Mouse (Mus musculus) CH12.LX (cell line): ENCODE results near the gene Rsrc1. TPM values are rescaled to one million over a fixed set of nuclear protein-coding genes. Genes with fewer than 3 reads are reported as not detected.
"Not testable (repeated sequence)": the region's sequence is repeated elsewhere in the genome, so short reads cannot be mapped to it uniquely, and the experiment has no call there.

ENCODE experiments used
- DNase-seq: peaks from one replicate; pipeline ENCODE4 v3.0.0-alpha.2; 2013; ENCODE audit errors: extremely low read depth
- H3K27ac ChIP-seq: 2 replicates; pipeline ENCODE4 v1.5.1; 2012; ENCODE audit warnings: low read depth, mild to moderate bottlenecking, control low read depth, moderate library complexity; ENCODE audit not compliant: insufficient read depth
- H3K27me3 ChIP-seq: replicated peaks from 2 replicates; pipeline ENCODE3; 2012; ENCODE audit warnings: inconsistent platforms
- H3K36me3 ChIP-seq, 2 experiments: replicated peaks in 1 of 2; 2 replicates each; pipeline versions ENCODE3 to v1.6.1; 2012; ENCODE audit warnings: inconsistent platforms in 1 of 2, low read length in 1 of 2, mild to moderate bottlenecking in 1 of 2, mixed read lengths in 1 of 2, moderate library complexity in 1 of 2; ENCODE audit not compliant: control insufficient read depth in 1 of 2, insufficient read depth in 1 of 2
- H3K4me1 ChIP-seq, 2 experiments: 2 replicates each; pipeline ENCODE4 v1.6.1; 2012; ENCODE audit warnings: inconsistent platforms in 1 of 2, moderate library complexity in 1 of 2; ENCODE audit not compliant: insufficient read depth in 2 of 2, control insufficient read depth in 1 of 2
- H3K4me2 ChIP-seq: 2 replicates; pipeline ENCODE4 v1.6.1; 2012; ENCODE audit warnings: low read depth, mild to moderate bottlenecking, control low read depth; ENCODE audit not compliant: poor library complexity, insufficient read depth, severe bottlenecking
- H3K4me3 ChIP-seq, 3 experiments: fragments of 150-350 bp in 1 of 3; sonication (generic) in 1 of 3; replicated peaks in 1 of 3; 2 replicates each; pipeline versions ENCODE3 to v1.5.1; 2011 to 2012; ENCODE audit warnings: low read depth in 2 of 3, low read length in 2 of 3, mild to moderate bottlenecking in 2 of 3, moderate library complexity in 2 of 3, control low read depth in 1 of 3, improper control_type of control experiment in 1 of 3, inconsistent platforms in 1 of 3, mixed read lengths in 1 of 3; ENCODE audit not compliant: poor library complexity in 1 of 3
- H3K79me2 ChIP-seq: replicated peaks from 2 replicates; pipeline ENCODE4 v1.6.1; 2012; ENCODE audit warnings: mild to moderate bottlenecking, moderate library complexity; ENCODE audit not compliant: control insufficient read depth, poor library complexity, insufficient read depth, severe bottlenecking; ENCODE audit errors: extremely low read depth
- H3K9ac ChIP-seq: 2 replicates; pipeline ENCODE4 v1.6.1; 2012; ENCODE audit warnings: low read depth, mild to moderate bottlenecking, control low read depth, moderate library complexity; ENCODE audit not compliant: insufficient read depth
- H3K9me3 ChIP-seq: replicated peaks from 2 replicates; pipeline ENCODE3; 2012; ENCODE audit warnings: low read length, inconsistent platforms, mixed read lengths
- CHD2 ChIP-seq: IDR thresholded peaks from 2 replicates; pipeline ENCODE4 v1.6.1; 2011; ENCODE audit warnings: low read length, improper control_type of control experiment
- CTCF ChIP-seq, 2 experiments: IDR thresholded peaks in 1 of 2; conservative IDR thresholded peaks in 1 of 2; 2 replicates each; pipeline ENCODE4 v1.5.1; 2011 to 2012; ENCODE audit warnings: low read depth in 2 of 2, low read length in 2 of 2, improper control_type of control experiment in 1 of 2, inconsistent platforms in 1 of 2, mild to moderate bottlenecking in 1 of 2, moderate library complexity in 1 of 2
- E2F4 ChIP-seq: IDR thresholded peaks from 2 replicates; pipeline ENCODE4 v1.6.1; 2011; ENCODE audit warnings: low read depth, low read length, improper control_type of control experiment; ENCODE audit not compliant: insufficient replicate concordance
- ELF1 ChIP-seq: IDR thresholded peaks from 2 replicates; pipeline ENCODE4 v1.6.1; 2014; ENCODE audit warnings: low read depth, mild to moderate bottlenecking, inconsistent platforms, low read length, improper control_type of control experiment
- ETS1 ChIP-seq: conservative IDR thresholded peaks from 2 replicates; pipeline ENCODE4 v1.6.1; 2012; ENCODE audit warnings: low read depth, mild to moderate bottlenecking, inconsistent platforms, low read length, improper control_type of control experiment, moderate library complexity
- IRF4 ChIP-seq: IDR thresholded peaks from 2 replicates; pipeline ENCODE4 v1.6.1; 2014; ENCODE audit warnings: low read depth, mild to moderate bottlenecking, inconsistent platforms, low read length, improper control_type of control experiment
- JUN ChIP-seq: IDR thresholded peaks from 2 replicates; pipeline ENCODE4 v1.6.1; 2011; ENCODE audit warnings: low read depth, mild to moderate bottlenecking, low read length, improper control_type of control experiment, moderate library complexity; ENCODE audit not compliant: insufficient read depth
- JUND ChIP-seq: conservative IDR thresholded peaks from 2 replicates; pipeline ENCODE4 v1.6.1; 2011; ENCODE audit warnings: low read depth, low read length, improper control_type of control experiment
- KAT2A ChIP-seq: IDR thresholded peaks from 2 replicates; pipeline ENCODE4 v1.6.1; 2012; ENCODE audit warnings: low read length, improper control_type of control experiment, inconsistent platforms; ENCODE audit not compliant: insufficient replicate concordance
- MAFK ChIP-seq: IDR thresholded peaks from 2 replicates; pipeline ENCODE4 v1.6.1; 2011; ENCODE audit warnings: low read length, improper control_type of control experiment; ENCODE audit not compliant: insufficient replicate concordance
- MAZ ChIP-seq: IDR thresholded peaks from 2 replicates; pipeline ENCODE4 v1.6.1; 2012; ENCODE audit warnings: low read depth, mild to moderate bottlenecking, inconsistent platforms, low read length, improper control_type of control experiment, moderate library complexity
- MEF2A ChIP-seq: IDR thresholded peaks from 2 replicates; pipeline ENCODE4 v1.6.1; 2014; ENCODE audit warnings: low read depth, mild to moderate bottlenecking, inconsistent platforms, low read length, improper control_type of control experiment, borderline replicate concordance
- MYC ChIP-seq: IDR thresholded peaks from 2 replicates; pipeline ENCODE4 v1.6.1; 2011; ENCODE audit warnings: low read depth, mild to moderate bottlenecking, improper control_type of control experiment, low read length
- NELFE ChIP-seq: IDR thresholded peaks from 2 replicates; pipeline ENCODE4 v1.6.1; 2011; ENCODE audit warnings: low read depth, low read length, improper control_type of control experiment
- PAX5 ChIP-seq: IDR thresholded peaks from 2 replicates; pipeline ENCODE4 v1.6.1; 2012; ENCODE audit warnings: low read length, inconsistent platforms, mixed read lengths
- POLR2A ChIP-seq: IDR thresholded peaks from 2 replicates; pipeline ENCODE4 v1.6.1; 2011; ENCODE audit warnings: low read depth, mild to moderate bottlenecking, improper control_type of control experiment, low read length
- RAD21 ChIP-seq: IDR thresholded peaks from 2 replicates; pipeline ENCODE4 v1.6.1; 2011; ENCODE audit warnings: low read depth, mild to moderate bottlenecking, low read length, improper control_type of control experiment, moderate library complexity
- RCOR1 ChIP-seq: conservative IDR thresholded peaks from 2 replicates; pipeline ENCODE4 v1.6.1; 2012; ENCODE audit warnings: low read depth, mild to moderate bottlenecking, inconsistent platforms, low read length, improper control_type of control experiment
- SIN3A ChIP-seq: IDR thresholded peaks from 2 replicates; pipeline ENCODE4 v1.6.1; 2012; ENCODE audit warnings: low read length, improper control_type of control experiment, inconsistent platforms
- SMC3 ChIP-seq: IDR thresholded peaks from 2 replicates; pipeline ENCODE4 v1.6.1; 2011; ENCODE audit warnings: low read depth, low read length, improper control_type of control experiment
- USF1 ChIP-seq: IDR thresholded peaks from 2 replicates; pipeline ENCODE4 v1.6.1; 2014; ENCODE audit warnings: low read depth, mild to moderate bottlenecking, inconsistent platforms, low read length, improper control_type of control experiment
- USF2 ChIP-seq: conservative IDR thresholded peaks from 2 replicates; pipeline ENCODE4 v1.6.1; 2011; ENCODE audit warnings: low read depth, low read length, improper control_type of control experiment
- dilution Hi-C: fragments of 300-500 bp; cut with MboI; formaldehyde crosslinking; loops from 2 replicates; pipeline ENCODE4 v1.14.3; 2020; ENCODE audit warnings: low sequenced_read_pairs; ENCODE audit not compliant: extremely low pct_unique_long_range_greater_than_20kb, extremely low pct_ligation_motif_present
- in situ Hi-C: fragments of 300-500 bp; cut with MboI; formaldehyde crosslinking; loops from 3 replicates; pipeline ENCODE4 v1.14.3; 2019; ENCODE audit warnings: low sequenced_read_pairs, low pct_ligation_motif_present, low pct_unique_long_range_greater_than_20kb, mixed read lengths
- polyA plus RNA-seq: library from polyadenylated mRNA; unstranded; fragments of >175 nt; gene quantifications from 2 replicates; pipeline ENCODE4 v1.2.1, GENCODE M21; 2012; ENCODE audit warnings: low read depth; ENCODE audit not compliant: insufficient read length
- total RNA-seq, 2 experiments: library from RNA; depleted of rRNA; stranded (reverse); fragments of 300-350 nt in 1 of 2; fragments of >200 nt in 1 of 2; gene quantifications; 2 replicates each; pipeline ENCODE4 v1.2.3; 2012 to 2014

Gene Rsrc1
- total and polyA plus RNA-seq, 3 experiments, result 28.9 to 50.9 (median 34.0) TPM

GRCm38 (mm10) chr3:67232617-67233241 is 251.5 kb downstream of the Rsrc1 start:
- Histone ChIP-seq H3K9ac (no peak overlapping the region), H3K27me3 (no peaks in the 10 kb centered on the region), H3K4me2 (no peak overlapping the region), H3K27ac (no peak overlapping the region), H3K9me3 (no peaks in the 10 kb centered on the region), H3K4me1 (peaks cover 0 to 8% of the 10 kb centered on the region in 2 experiments; a peak in 1 of 4 replicates), H3K4me3 (no peak overlapping the region), H3K79me2 (no peaks in the 10 kb centered on the region), H3K36me3 (no peaks in the 10 kb centered on the region)
- in situ Hi-C loops, result no loop called here
- no peak for TF ChIP-seq USF1
- dilution Hi-C loops, result no loop called here
- DNase-seq, result no peak

- H3K4me3 ChIP-seq, dilution Hi-C loops, H3K79me2 ChIP-seq, H3K9me3 ChIP-seq, H3K9ac ChIP-seq, in situ Hi-C loops, H3K27ac ChIP-seq, DNase-seq, H3K36me3 ChIP-seq, H3K4me2 ChIP-seq, H3K4me1 ChIP-seq, H3K27me3 ChIP-seq: not testable (repeated sequence)
Observed at GRCm38 (mm10) chr3:67242451-67242850, 261.3 kb downstream of the Rsrc1 start.

DNA sequence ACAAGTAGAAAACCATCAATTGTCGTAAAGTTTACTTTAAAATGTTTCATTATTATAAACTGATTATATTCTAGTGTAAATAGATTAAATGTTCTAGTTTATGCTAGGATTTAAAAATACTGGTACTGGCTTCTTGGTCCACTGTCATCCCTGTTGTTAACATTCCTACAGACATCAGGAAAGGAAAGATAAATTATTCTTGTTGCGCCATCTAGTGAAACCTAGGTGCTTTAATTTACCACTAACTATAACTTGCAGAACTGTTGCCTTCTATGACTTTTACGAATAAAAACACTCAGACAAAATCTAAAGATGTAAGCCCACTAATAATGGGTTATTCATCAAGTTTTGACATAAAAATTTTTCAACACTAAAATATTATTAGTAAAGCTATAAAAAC is 286.3 kb downstream of the Rsrc1 start:
- TF ChIP-seq RAD21 (peak; percentile 50), JUND (no peak), SIN3A (no peak), KAT2A (no peak), MAZ (no peak), CTCF (conservative IDR thresholded peaks at IDR 0.05 in 1 of 2, IDR thresholded peaks at IDR 0.05 in 1 of 2; ENCODE audit: low read depth in 2 of 2, low read length in 2 of 2) (peak in 1 of 2 experiments; percentile 48; a peak in 2 of 4 replicates), POLR2A (no peak), MEF2A (no peak), NELFE (no peak), ELF1 (no peak), SMC3 (peak; percentile 29), MAFK (no peak), RCOR1 (no peak), E2F4 (no peak), IRF4 (no peak), USF2 (no peak), MYC (no peak), ETS1 (no peak), JUN (no peak), PAX5 (no peak), CHD2 (no peak)
- H3K27me3 ChIP-seq, result no peaks in the 10 kb centered on the region
- no peak overlapping the region for H3K4me3 ChIP-seq
- H3K9ac ChIP-seq, result no peak overlapping the region
- no peak overlapping the region for H3K27ac ChIP-seq
- DNase-seq, result no peak
- dilution Hi-C loops, result no loop called here
- H3K79me2 ChIP-seq, result no peaks in the 10 kb centered on the region
- no peaks in the 10 kb centered on the region for H3K36me3 ChIP-seq
- in situ Hi-C loops, result no loop called here
- H3K9me3 ChIP-seq, result no peaks in the 10 kb centered on the region
- no peak overlapping the region for H3K4me2 ChIP-seq
- no peaks in the 10 kb centered on the region for H3K4me1 ChIP-seq
